Mouse (Mus musculus) heart, postnatal 14 days (tissue): ENCODE measurements around the gene Enpep. TPM values are rescaled to one million over a fixed set of nuclear protein-coding genes. Genes with fewer than 3 reads are reported as not detected.

Source experiments
- total RNA-seq, 2 experiments: library from RNA; stranded (reverse); gene quantifications; 2 replicates each; pipeline ENCODE4 v1.2.3; 2021

The Enpep gene
- total RNA-seq, 2 experiments from 2014 or later: 7.1 to 7.9 TPM

Other genes starting within 250 kb of the Enpep start
- under 1 TPM; 0.83 to 0.91 TPM for gene Pitx2, start 132.8 kb downstream of the Enpep start, total RNA-seq
- 1 to 10 TPM; 1.9 to 2.6 TPM for gene Elovl6, start 199.6 kb upstream of the Enpep start, total RNA-seq